Mouse (Mus musculus): ENCODE measurements around the gene Fxyd2.

Gene Fxyd2

GRCm38 (mm10) chr9:45399434-45399833, at the start of gene Fxyd2:
Fxyd2 (plus strand) TSS chr9:45399669.
- no peak for DNase-seq (ENCODE audit: low spot score in 2 of 2)

DNA sequence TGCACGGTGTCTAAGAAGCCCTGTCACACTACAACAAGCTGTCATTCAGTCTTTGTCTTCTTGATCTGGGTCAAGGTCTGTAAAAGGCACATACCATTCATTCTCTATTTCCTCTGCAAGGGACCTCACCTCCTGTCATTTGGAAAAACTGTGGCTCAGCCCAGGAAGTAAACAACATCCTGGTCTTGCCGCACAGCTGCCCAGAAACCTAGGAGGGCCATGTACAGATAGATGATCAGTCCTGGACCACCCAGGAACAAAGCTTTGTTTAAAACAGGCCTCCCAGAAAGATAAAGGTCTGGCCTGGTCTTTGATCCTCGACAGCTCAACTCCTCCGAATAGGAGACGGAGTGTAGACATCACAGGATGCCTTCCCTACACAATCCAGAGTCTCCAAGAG, 49.6 kb upstream of the Fxyd2 start:
- no peak for DNase-seq (ENCODE audit: low spot score in 2 of 2)

- DNase-seq (ENCODE audit: low spot score in 2 of 2), result no peak
Measured at GRCm38 (mm10) chr9:45355192-45355591, 44.3 kb upstream of the Fxyd2 start.

DNA sequence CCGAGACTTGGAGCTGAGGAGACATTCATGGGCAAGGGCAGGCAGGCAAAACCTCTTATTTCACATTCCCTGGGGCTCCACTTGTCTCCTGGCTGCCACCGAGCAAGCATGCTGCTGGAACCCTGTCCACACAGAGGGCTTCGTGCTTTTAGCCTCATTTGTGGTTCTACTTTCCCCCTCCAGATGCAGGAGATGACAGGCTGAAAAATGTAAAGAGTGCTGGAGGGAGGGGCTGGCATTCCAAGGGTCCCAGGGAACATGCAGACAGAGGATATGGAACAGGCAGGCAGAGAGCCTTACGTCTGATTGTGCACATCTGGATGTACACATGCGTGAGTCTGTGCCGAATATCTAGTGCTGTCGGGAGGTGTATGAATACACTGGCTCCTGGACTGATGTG, 41.1 kb upstream of the Fxyd2 start:
- no peak for DNase-seq (ENCODE audit: low spot score in 2 of 2)

DNA sequence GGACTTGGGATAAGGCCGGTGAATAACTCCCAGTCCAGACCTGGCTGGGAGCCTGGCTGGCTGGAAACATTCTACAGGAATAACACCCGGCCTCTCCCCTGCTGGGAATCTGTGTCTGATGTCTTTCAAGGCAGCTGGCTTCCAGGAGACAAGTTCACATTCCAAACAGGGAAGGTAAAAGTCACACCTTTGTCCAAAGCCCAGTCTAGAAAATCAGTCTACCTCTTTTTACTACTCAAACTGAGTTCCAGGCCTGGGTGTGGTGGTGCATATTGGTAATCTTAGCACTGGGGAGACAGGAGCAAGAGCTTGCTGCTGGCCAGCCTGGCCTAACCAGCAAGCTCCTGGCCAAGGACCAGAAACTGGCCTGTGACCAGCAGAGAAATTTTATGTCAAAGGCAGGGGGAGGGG, 37.4 kb upstream of the Fxyd2 start:
- no peak for DNase-seq (ENCODE audit: low spot score in 2 of 2)

GRCm38 (mm10) chr9:45363639-45364214, 35.7 kb upstream of the Fxyd2 start:
- no peak for DNase-seq (ENCODE audit: low spot score in 2 of 2)

DNA sequence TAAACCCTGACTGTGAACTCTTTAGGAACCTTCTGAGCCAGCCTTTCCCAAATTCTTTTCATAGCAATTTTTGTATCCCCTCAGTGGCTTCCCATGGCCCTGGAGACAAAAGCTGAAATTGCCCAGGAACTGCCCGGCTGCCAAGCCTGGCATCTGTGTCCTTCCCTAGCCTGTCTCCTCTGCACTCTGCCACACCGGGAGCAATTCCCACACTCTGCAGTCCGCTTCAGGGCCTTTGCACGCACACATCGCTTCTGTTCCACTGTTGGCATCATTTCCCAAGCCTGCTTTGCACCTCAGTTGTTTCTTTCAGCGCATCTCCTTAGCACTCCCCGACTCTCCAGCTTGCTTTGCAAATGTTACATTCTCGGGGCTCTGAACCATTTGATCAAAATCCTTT, 31.8 kb upstream of the Fxyd2 start:
- no peak for DNase-seq (ENCODE audit: low spot score in 2 of 2)

DNA sequence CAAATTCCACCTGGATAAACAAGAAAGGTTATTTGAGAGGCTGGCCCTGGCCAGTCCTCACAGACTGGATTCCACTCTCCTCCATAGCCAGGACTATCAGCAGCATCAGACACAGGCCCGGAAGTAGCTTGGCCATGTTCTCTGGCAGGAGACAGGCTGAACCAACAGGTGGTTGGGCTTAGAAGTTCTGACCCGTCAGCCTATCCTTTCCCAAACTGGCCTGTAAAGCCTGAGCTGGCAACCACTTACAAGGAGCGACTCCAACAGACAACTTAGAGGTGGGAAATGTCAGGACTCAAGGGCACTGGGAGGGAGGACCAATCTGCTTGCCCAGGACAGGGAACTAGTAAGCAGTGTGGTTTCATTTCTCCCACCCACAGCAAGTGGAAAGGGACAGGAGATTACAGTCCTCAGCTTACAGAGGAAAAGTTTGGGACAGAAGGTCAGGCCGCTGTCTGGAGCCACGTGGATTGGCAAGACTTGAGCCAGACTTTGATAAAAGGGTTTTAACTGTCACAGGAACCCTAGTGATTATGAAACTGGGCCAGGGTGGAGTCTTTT, 31.0 kb upstream of the Fxyd2 start:
- no peak for DNase-seq (ENCODE audit: low spot score in 2 of 2)

- peak in 1 of 2 experiments; percentile 43 for DNase-seq (ENCODE audit: low spot score in 2 of 2)
Measured at GRCm38 (mm10) chr9:45370117-45370561, 29.3 kb upstream of the Fxyd2 start, which contains the start of gene Fxyd6. Fxyd6 (plus strand) TSS chr9:45370185.

DNA sequence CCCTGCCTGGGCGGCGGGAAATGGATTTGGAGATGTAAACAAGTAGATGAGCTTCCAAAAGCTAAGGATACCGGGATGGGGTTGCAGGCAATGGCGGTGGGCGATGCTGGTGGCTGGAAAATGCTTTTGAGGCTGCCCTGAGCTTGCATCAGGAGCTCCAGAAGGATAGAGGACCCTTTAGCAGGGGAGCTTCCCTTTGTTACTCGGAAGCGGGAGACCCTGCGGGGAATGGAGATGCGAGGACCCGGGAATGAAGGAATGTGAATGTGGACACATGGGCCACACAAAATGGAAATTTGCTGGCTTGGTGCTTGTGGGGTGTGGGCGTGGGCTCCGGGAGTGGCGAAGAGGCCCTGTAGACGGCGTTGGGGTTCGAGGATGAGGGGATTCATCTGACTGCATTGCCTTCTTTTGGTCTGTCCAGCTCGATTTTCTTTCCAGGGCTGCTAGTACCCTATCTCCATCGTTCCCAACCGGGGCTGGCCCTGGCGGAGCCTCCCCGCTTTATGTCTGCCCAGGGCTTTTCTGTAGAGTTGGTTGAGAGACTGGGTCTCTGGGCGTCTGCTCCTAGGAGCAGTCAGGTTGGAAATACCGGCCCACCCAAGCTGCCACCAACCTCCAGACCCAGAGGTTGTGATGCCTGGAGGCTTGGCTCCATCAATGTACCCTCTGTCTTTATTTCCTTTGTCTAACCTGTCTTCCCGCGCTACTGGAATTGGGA, 28.7 kb upstream of the Fxyd2 start:
- no peak for DNase-seq (ENCODE audit: low spot score in 2 of 2)

DNA sequence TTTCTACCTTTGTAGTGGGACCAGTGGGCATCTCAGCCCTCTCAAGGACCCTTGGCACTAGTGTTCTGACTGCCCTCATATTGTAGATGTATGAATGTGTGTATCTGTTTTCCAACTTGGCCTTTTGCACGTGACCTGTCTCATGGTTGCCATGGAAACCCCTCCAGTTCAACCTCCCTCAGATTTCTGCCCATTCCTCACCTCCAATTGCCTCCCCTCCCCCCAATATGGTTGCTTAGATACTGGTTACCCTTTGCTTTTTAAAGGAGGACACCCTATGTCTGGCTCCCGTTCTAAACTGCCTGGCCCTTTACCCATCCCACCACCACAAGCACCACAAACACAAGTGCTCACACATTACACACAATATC, 28.1 kb upstream of the Fxyd2 start:
- no peak for DNase-seq (ENCODE audit: low spot score in 2 of 2)

DNA sequence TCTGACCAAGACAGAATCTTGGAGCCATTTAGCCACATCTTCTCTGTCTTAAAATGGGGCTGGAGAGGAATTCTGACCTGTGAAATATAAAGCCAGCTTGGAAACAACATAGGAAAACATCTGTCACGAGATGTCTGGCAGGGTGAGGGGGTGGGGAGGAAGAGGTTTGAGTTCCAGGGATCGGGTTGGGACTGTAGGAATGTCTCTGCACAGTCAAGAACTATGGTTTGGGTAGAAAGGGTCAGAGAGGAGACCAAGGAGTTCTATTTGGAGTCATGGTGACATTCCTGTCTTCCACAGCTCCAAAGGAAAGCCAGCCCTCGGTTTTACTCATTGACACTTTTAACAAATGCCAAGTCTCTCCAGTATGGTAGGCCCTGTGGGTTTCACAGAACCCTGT, 25.6 kb upstream of the Fxyd2 start:
- DNase-seq (ENCODE audit: low spot score in 2 of 2), result no peak

DNA sequence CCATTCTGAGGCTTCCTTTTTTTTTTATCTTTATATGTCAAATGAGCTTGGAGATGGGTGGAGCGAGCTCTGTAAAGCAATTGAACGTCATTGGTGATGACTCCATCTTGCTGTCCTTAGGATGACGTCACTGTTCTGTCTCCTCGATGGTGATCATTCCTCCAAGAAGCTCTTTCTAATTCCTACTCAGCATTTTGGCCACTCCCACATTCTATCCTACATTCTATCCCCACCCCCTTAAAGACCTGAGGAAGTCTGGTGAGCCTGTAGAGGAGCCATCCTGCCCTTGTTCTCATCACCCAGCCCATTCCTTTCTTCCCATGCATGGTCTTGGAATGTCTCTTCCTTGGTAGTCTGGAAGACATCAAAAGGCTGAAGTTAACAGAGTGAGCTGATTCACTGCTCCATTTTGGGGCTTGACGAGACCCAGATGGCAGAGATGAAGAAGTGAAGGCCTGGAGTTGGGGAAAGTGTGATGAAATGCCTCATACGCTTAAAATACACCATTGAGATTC, 24.4 kb upstream of the Fxyd2 start:
- DNase-seq (ENCODE audit: low spot score in 2 of 2), result no peak

DNA sequence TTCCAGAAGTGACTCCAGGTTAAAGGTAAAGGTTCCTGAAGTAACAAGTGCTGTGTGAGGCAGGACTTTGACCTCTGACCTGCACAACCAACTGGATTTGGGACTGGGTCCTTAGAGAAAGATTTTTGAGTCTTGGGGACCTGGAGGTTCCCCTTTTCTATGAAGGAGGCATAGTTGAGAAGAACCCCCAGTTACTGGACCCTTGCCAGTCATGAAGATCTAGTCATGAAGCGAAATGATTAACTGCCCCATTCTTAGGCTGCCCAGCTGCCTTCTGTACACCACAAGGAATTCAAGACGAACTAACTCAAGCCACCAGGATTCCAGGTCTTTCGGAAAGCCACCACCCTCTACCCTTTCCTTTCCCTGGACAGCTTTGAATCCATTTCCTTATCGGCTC, 23.0 kb upstream of the Fxyd2 start:
- no peak for DNase-seq (ENCODE audit: low spot score in 2 of 2)

GRCm38 (mm10) chr9:45376883-45377282, 22.6 kb upstream of the Fxyd2 start:
- DNase-seq (ENCODE audit: low spot score in 2 of 2), result no peak

DNA sequence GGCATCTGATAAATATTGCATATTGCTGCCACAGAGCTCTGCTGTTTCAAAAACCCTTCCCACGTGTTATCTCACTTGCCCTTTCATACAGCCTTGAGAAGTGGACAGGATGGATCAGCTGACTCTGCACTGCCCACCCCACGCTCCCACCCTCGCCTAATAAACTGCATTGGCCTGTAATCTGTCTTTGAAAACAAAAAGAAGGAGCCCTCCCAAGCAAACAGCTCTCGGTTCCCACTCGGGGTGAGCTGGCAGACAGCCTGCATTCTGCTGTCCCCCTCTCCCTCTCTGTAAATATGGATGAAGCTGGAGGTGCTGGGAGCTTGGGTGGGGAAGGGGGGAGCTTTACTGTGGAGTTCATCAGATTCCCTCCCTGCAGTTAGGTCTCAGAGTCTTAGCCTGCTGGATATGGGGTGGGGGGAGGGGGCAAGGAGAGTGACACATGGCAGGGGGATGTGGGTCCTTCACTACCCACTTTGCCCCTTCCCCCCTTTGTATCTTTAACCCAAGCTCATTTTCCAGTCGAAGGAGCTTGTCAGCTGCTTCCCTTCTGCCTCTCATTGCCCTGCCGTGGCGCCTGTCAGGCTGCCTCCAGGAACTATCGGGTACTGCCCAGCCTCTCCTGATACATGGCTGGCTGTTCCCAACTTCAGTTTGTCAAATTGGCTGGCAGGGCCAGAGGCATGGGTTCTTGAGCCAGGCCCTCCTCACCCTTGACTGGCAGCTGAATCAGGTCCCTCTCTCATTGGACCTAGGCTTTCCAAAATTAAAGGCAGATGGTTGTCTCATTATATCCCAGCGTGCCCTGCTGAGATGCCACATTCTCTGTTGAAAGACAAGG, 18.8 kb upstream of the Fxyd2 start:
- no peak for DNase-seq (ENCODE audit: low spot score in 2 of 2)

GRCm38 (mm10) chr9:45382336-45382735, 17.1 kb upstream of the Fxyd2 start:
- DNase-seq (ENCODE audit: low spot score in 2 of 2), result no peak

DNA sequence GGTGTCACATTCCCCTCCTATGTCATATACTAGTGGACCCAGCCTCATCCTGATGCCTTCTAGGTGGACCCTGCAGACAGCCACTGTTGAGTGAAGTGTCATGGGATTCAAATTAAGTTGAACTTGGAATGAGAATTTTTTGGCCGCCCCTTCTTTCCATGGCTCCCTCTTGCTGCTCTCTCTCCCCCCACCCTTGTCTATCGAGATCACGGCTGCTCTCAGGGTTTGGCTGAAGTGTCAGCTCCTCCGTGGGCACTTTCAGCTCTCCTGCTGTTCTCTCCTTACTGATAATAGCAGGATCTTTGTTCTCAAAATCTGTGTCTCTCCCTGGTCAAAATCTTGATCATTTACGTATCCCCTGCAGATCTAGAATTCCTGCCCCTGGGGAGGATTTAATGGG, 16.6 kb upstream of the Fxyd2 start:
- DNase-seq (ENCODE audit: low spot score in 2 of 2), result no peak

DNA sequence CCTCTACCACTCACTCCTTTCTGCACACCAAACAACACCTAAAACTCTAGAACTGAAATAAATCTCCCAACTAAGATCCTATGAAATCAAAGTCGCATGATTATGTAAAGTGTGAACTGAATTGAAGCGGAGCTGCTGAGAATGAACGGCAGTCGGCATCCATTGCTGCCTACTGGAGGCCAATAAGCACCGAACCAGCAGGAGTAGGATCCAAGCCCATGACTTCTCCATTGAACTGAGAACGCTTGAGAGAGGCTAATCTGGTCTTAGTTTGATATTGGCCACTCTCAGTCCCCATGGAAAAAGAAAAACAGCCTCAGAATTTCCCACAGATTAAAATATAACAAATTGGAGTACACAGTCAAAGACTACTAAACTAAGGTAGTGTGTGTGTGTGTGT, 15.6 kb upstream of the Fxyd2 start:
- DNase-seq (ENCODE audit: low spot score in 2 of 2), result no peak

DNA sequence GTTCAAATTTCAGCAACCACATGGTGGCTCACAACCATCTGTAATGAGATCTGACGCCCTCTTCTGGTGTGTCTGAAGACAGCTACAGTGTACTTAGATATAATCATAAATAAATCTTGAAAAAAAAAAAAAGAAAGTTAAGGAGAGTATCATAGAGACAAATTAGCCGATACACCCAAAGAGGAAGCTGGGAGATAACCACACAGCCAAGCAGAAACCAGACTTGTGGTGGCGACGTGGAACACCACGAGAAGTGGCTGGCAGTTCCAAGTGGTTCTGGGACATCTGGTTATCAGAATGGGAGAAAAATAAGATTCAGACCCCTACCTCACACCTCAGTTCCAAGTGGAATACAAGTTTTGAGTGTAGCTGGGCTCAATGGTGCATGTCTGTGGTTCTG, 12.8 kb upstream of the Fxyd2 start:
- DNase-seq (ENCODE audit: low spot score in 2 of 2), result no peak

- DNase-seq (ENCODE audit: low spot score in 2 of 2), result peak; percentile 79 to 87
Measured at GRCm38 (mm10) chr9:45388385-45388994, 11.0 kb upstream of the Fxyd2 start.

GRCm38 (mm10) chr9:45389596-45389995, 9.9 kb upstream of the Fxyd2 start:
- no peak for DNase-seq (ENCODE audit: low spot score in 2 of 2)
